Mouse (Mus musculus) intestine, postnatal 0 days (tissue): ENCODE results near the gene Jarid2. TPM values are rescaled to one million over a fixed set of nuclear protein-coding genes. Genes with fewer than 3 reads are reported as not detected.

Experiments
- ATAC-seq: fragments of 200-750 bp; cut with Nextera tagmentation; 2 replicates; pipeline ENCODE4 v1.8.0; 2017; ENCODE audit warnings: mild to moderate bottlenecking, moderate TSS enrichment, moderate library complexity
- H3K27ac ChIP-seq: fragments of 300-500 bp; sonication (generic); 2 replicates; pipeline ENCODE4 v1.5.1; 2014; ENCODE audit warnings: mild to moderate bottlenecking, low read depth, low read length, moderate library complexity
- H3K27me3 ChIP-seq: fragments of 300-500 bp; sonication (generic); replicated peaks from 2 replicates; pipeline ENCODE4 v1.6.1; 2014; ENCODE audit warnings: low read length, mixed read lengths; ENCODE audit not compliant: control insufficient read depth, insufficient read depth
- H3K36me3 ChIP-seq: fragments of 300-500 bp; sonication (generic); 2 replicates; pipeline ENCODE4 v1.6.1; 2014; ENCODE audit warnings: mild to moderate bottlenecking, moderate library complexity; ENCODE audit not compliant: control insufficient read depth, insufficient read depth
- H3K4me1 ChIP-seq: fragments of 300-500 bp; sonication (generic); replicated peaks from 2 replicates; pipeline ENCODE4 v1.6.1; 2014; ENCODE audit warnings: antibody characterized with exemption, low read length, mixed read lengths; ENCODE audit not compliant: control insufficient read depth, insufficient read depth
- H3K4me2 ChIP-seq: fragments of 300-500 bp; sonication (generic); replicated peaks from 2 replicates; pipeline ENCODE4 v1.6.1; 2014; ENCODE audit warnings: low read depth, mild to moderate bottlenecking, moderate library complexity
- H3K4me3 ChIP-seq: fragments of 300-500 bp; sonication (generic); 2 replicates; pipeline ENCODE4 v1.5.1; 2014; ENCODE audit warnings: low read depth, low read length
- H3K9ac ChIP-seq: fragments of 300-500 bp; sonication (generic); 2 replicates; pipeline ENCODE4 v1.6.1; 2014; ENCODE audit warnings: mild to moderate bottlenecking, low read depth, low read length
- H3K9me3 ChIP-seq: fragments of 300-500 bp; sonication (generic); 2 replicates; pipeline ENCODE4 v1.6.1; 2016; ENCODE audit warnings: mixed run types; ENCODE audit not compliant: control insufficient read depth
- CTCF ChIP-seq: sonication (generic); IDR thresholded peaks from 2 replicates; pipeline ENCODE4 v1.5.1; 2016; ENCODE audit warnings: low read depth, mild to moderate bottlenecking, control low read depth, antibody characterized with exemption, moderate library complexity
- WGBS: fragments of 180-500 bp; shearing (Covaris S2); extraction: QIAGEN DNeasy Blood & Tissue Kit; methylation state at CpG from one replicate; pipeline ENCODE4 v1.1.7; 2014; 5-methylcytosine and 5-hydroxymethylcytosine counted together
- polyA plus RNA-seq: library from polyadenylated mRNA; unstranded; fragments of >200 nt; fragmentation: Nextera tagmentation; extraction: Ambion mirVana; gene quantifications from 2 replicates; pipeline ENCODE4 v1.2.1, GENCODE M21; 2015

Gene Jarid2
- polyA plus RNA-seq, 1 experiment from 2014 or later: 6.8 TPM

GRCm38 (mm10) chr13:44876799-44877198, 147.5 kb downstream of the Jarid2 start:
- Histone ChIP-seq H3K4me3 (no peak overlapping the region), H3K4me2 (no peak overlapping the region), H3K9me3 (no peaks in the 10 kb centered on the region), H3K36me3 (0 out of 2 replicates have a peak, but pooled peaks cover 5% of the 10 kb centered on the region), H3K27ac (no peak overlapping the region), H3K9ac (no peak overlapping the region), H3K4me1 (0 out of 2 replicates have a peak, but pooled peaks cover 5% of the 10 kb centered on the region), H3K27me3 (no peaks in the 10 kb centered on the region)
- no peak for ATAC-seq
- no peak for TF ChIP-seq CTCF
- WGBS: 81% methylated on average over 2 of the region's 2 CpGs

- H3K27ac ChIP-seq: no peak overlapping the region
- WGBS: 80% methylated on average over 4 of the region's 4 CpGs
- H3K36me3 ChIP-seq: no peaks in the 10 kb centered on the region
- TF ChIP-seq CTCF: no peak
- H3K4me3 ChIP-seq: no peak overlapping the region
- H3K4me2 ChIP-seq: no peak overlapping the region
- H3K9ac ChIP-seq: no peak overlapping the region
- H3K9me3 ChIP-seq: no peaks in the 10 kb centered on the region
- H3K4me1 ChIP-seq: 0 out of 2 replicates have a peak, but pooled peaks cover 5% of the 10 kb centered on the region
- H3K27me3 ChIP-seq: no peaks in the 10 kb centered on the region
- ATAC-seq: no peak
Observed at GRCm38 (mm10) chr13:44881001-44881400, 151.7 kb downstream of the Jarid2 start.

GRCm38 (mm10) chr13:44886221-44886620, 156.9 kb downstream of the Jarid2 start:
- H3K9me3 ChIP-seq: no peaks in the 10 kb centered on the region
- 92% methylated on average over 2 of the region's 2 CpGs for WGBS

GRCm38 (mm10) chr13:44890612-44891011, 161.3 kb downstream of the Jarid2 start:
- peaks cover 2% of the 10 kb centered on the region; the same call in 1 of the 2 replicates for H3K36me3 ChIP-seq
- no peak for TF ChIP-seq CTCF
- no peak overlapping the region for H3K9ac ChIP-seq
- no peak overlapping the region for H3K27ac ChIP-seq
- no peak overlapping the region for H3K4me3 ChIP-seq
- ATAC-seq: no peak
- no peaks in the 10 kb centered on the region for H3K4me1 ChIP-seq
- no peaks in the 10 kb centered on the region for H3K27me3 ChIP-seq
- H3K4me2 ChIP-seq: no peak overlapping the region
- no peaks in the 10 kb centered on the region for H3K9me3 ChIP-seq
- WGBS: 73% methylated on average over 2 of the region's 2 CpGs

More at GRCm38 (mm10) chr13:44886221-44886620, 156.9 kb downstream of the Jarid2 start:
- Histone ChIP-seq H3K4me2 (no peak overlapping the region), H3K4me1 (no peaks in the 10 kb centered on the region), H3K27ac (no peak overlapping the region), H3K27me3 (no peaks in the 10 kb centered on the region), H3K36me3 (0 out of 2 replicates have a peak, but pooled peaks cover under 1% of the 10 kb centered on the region), H3K4me3 (no peak overlapping the region), H3K9ac (no peak overlapping the region)
- no peak for ATAC-seq
- no peak for TF ChIP-seq CTCF

- Histone ChIP-seq H3K4me2 (no peak overlapping the region), H3K36me3 (peaks cover 16% of the 10 kb centered on the region), H3K4me3 (no peak overlapping the region), H3K27me3 (no peaks in the 10 kb centered on the region), H3K4me1 (no peaks in the 10 kb centered on the region), H3K9me3 (no peaks in the 10 kb centered on the region), H3K27ac (no peak overlapping the region), H3K9ac (no peak overlapping the region)
- no peak for ATAC-seq
- no peak for TF ChIP-seq CTCF
- WGBS: 54% methylated on average over 5 of the region's 5 CpGs
Observed at GRCm38 (mm10) chr13:44891813-44892730, 162.8 kb downstream of the Jarid2 start.

GRCm38 (mm10) chr13:44896211-44896610, 166.9 kb downstream of the Jarid2 start:
- Histone ChIP-seq H3K4me2 (no peak overlapping the region), H3K4me3 (no peak overlapping the region), H3K27ac (no peak overlapping the region), H3K4me1 (no peaks in the 10 kb centered on the region), H3K27me3 (no peaks in the 10 kb centered on the region), H3K9ac (no peak overlapping the region), H3K36me3 (peaks cover 31% of the 10 kb centered on the region), H3K9me3 (no peaks in the 10 kb centered on the region)
- no peak for ATAC-seq
- no peak for TF ChIP-seq CTCF
- WGBS: 94% methylated on average over 12 of the region's 12 CpGs
